Mouse (Mus musculus) left cerebral cortex, postnatal 10 days (tissue): ENCODE data around the gene Nudt3. TPM values are rescaled to one million over a fixed set of nuclear protein-coding genes. Genes with fewer than 3 reads are reported as not detected.
"Not testable (repeated sequence)": the region's sequence is repeated elsewhere in the genome, so short reads cannot be mapped to it uniquely, and the experiment has no call there.

Experiments used
- DNase-seq, 2 experiments: peaks; one replicate each; pipeline ENCODE4 v3.0.0; 2021 to 2022; ENCODE audit warnings: low spot score in 2 of 2, mixed read lengths in 1 of 2; ENCODE audit errors: extremely low spot score in 1 of 2
- intact Hi-C: fragments of 180-260 bp; cut with DNase I; formaldehyde crosslinking; loops from one replicate; pipeline ENCODE4 v1.15.1; 2025
- total RNA-seq, 2 experiments: library from RNA; stranded (reverse); gene quantifications; 2 replicates each; pipeline ENCODE4 v1.2.3; 2021

Nudt3 gene
- total RNA-seq: 100 to 1,000 TPM; 497 to 524 TPM

- peak; percentile 77 to 93 for DNase-seq
- intact Hi-C loops: no loop called here
These were observed at the start of gene Nudt3 for GRCm38 (mm10) chr17:27623360-27624326. Nudt3 (minus strand) TSS chr17:27623495.

GRCm38 (mm10) chr17:27671720-27672119 lies 48.4 kb upstream of the Nudt3 start:
- intact Hi-C loops: no loop called here
- DNase-seq: no peak

GRCm38 (mm10) chr17:27658767-27659166 lies 35.5 kb upstream of the Nudt3 start:
- DNase-seq: no peak
- intact Hi-C loops: no loop called here

- intact Hi-C loops: no loop called here
- DNase-seq: no peak
These were observed 33.8 kb upstream of the Nudt3 start for GRCm38 (mm10) chr17:27657123-27657522.

- intact Hi-C loops: no loop called here
- no peak for DNase-seq
These were observed 33.1 kb upstream of the Nudt3 start for GRCm38 (mm10) chr17:27656414-27656813.

- intact Hi-C loops: no loop called here
- peak; percentile 72 to 84 for DNase-seq
These were observed 32.7 kb upstream of the Nudt3 start for GRCm38 (mm10) chr17:27656011-27656399.

- peak in 1 of 2 experiments; percentile 82 for DNase-seq
- intact Hi-C loops: no loop called here
These were observed 32.1 kb upstream of the Nudt3 start, which contains the start of gene Pacsin1 for GRCm38 (mm10) chr17:27655089-27656010. Pacsin1 (plus strand) TSS chr17:27655509.

- DNase-seq: no peak
- intact Hi-C loops: no loop called here
These were observed 30.1 kb upstream of the Nudt3 start for GRCm38 (mm10) chr17:27653253-27653959.

- intact Hi-C loops: no loop called here
- DNase-seq: no peak
These were observed 28.9 kb upstream of the Nudt3 start for GRCm38 (mm10) chr17:27652046-27652790.

GRCm38 (mm10) chr17:27650586-27650985 lies 27.3 kb upstream of the Nudt3 start:
- intact Hi-C loops: no loop called here
- no peak for DNase-seq

GRCm38 (mm10) chr17:27650160-27650559 lies 26.9 kb upstream of the Nudt3 start:
- DNase-seq: no peak
- intact Hi-C loops: no loop called here

- intact Hi-C loops: no loop called here
These were observed 22.5 kb upstream of the Nudt3 start for GRCm38 (mm10) chr17:27645807-27646206.

GRCm38 (mm10) chr17:27644572-27644971 lies 21.3 kb upstream of the Nudt3 start:
- DNase-seq: no peak
- intact Hi-C loops: no loop called here

More at GRCm38 (mm10) chr17:27645807-27646206, 22.5 kb upstream of the Nudt3 start:
- no peak for DNase-seq

GRCm38 (mm10) chr17:27643756-27644155 lies 20.5 kb upstream of the Nudt3 start:
- intact Hi-C loops: no loop called here
- DNase-seq: no peak

- intact Hi-C loops: no loop called here
- DNase-seq: peak in 1 of 2 experiments; percentile 63
These were observed 19.8 kb upstream of the Nudt3 start for GRCm38 (mm10) chr17:27643101-27643500.

GRCm38 (mm10) chr17:27642491-27643062 lies 19.3 kb upstream of the Nudt3 start:
- peak; percentile 82 to 88 for DNase-seq
- intact Hi-C loops: no loop called here

GRCm38 (mm10) chr17:27639851-27640250 lies 16.6 kb upstream of the Nudt3 start:
- DNase-seq, intact Hi-C loops: not testable (repeated sequence)

GRCm38 (mm10) chr17:27638921-27639332 lies 15.6 kb upstream of the Nudt3 start:
- DNase-seq: peak; percentile 61 to 75
- intact Hi-C loops: no loop called here
